Mouse (Mus musculus): ENCODE measurements around the gene Dusp11.

DNA sequence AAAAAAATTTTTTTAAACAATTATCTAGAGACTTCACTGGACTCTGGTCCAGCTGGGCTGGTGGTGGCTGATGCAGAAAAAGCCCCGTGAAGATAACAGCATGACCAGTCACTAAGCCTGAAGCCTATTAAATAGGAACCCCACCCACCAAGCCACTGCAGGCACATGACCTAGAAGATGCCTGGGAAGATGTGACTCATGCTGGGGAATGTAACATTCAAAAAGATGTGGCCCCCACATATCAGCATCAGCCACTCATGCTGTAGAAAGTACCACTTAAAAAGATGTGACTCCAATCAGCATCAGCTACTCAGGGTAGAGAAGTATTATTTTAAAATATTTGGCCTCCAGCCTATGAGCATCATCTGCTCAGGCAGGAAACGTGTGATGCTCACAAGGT lies 8.4 kb upstream of the Dusp11 start:
- no peak for TF ChIP-seq CTCF (IDR thresholded peaks at IDR 0.05; ENCODE audit: low read depth)
- no peak for TF ChIP-seq EP300 (IDR thresholded peaks at IDR 0.05; ENCODE audit: low read depth)

All from liver, postnatal 0 days (tissue).